8 mouse cellular contexts compared by ENCODE assay signal in the genomic region with DNA sequence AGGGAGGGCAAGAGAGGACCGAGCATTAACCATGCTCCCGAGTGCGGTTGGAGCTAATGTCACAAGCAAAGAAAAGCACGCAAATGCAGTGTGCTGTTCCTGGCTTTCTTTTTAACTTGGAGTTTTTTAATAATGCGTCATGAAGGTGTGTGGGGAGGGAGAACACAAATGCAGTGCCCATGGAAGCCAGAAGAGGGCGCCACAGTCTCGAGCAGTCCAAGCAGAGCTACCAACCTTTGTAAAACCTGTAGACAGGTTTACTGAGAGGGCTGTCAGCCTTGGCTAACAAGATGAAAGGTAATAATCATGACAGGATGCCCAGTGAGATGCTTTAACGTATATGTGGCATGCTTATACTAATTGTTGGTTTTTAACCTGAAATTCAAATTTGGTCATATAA. TPM values are rescaled to one million over a fixed set of nuclear protein-coding genes. Genes with fewer than 3 reads are reported as not detected.
DNase-seq lines count a peak whose midpoint lies in the region; ATAC-seq lines count a peak whose summit lies in the region.

No protein-coding gene starts in this region.

- no peak for ATAC-seq in intestine, embryonic 14.5 days (replicated peaks; ENCODE audit: low FRiP score, low TSS enrichment, low read depth)
- ATAC-seq in intestine, embryonic 16.5 days, result no peak
- ATAC-seq in kidney, embryonic 15.5 days (replicated peaks; ENCODE audit: low FRiP score), result no peak
- ATAC-seq in stomach, embryonic 16.5 days (ENCODE audit: insufficient read depth, low FRiP score), result no peak

- WGBS in intestine, embryonic 14.5 days, result 19% methylated on average over 8 of the region's 8 CpGs
- WGBS in intestine, embryonic 16.5 days, result 11% methylated on average over 8 of the region's 8 CpGs
- 9% methylated on average over 8 of the region's 8 CpGs for WGBS in kidney, embryonic 15.5 days
- 12% methylated on average over 8 of the region's 8 CpGs for WGBS in stomach, embryonic 16.5 days

- no peak overlapping the region for H3K4me3 ChIP-seq in intestine, embryonic 14.5 days (ENCODE audit: low read depth, low read length)
- H3K4me3 ChIP-seq in intestine, embryonic 16.5 days (ENCODE audit: low read length), result no peak overlapping the region
- H3K4me3 ChIP-seq in kidney, embryonic 15.5 days (replicated peaks), result peak overlapping the region; percentile 18
- H3K4me3 ChIP-seq in stomach, embryonic 16.5 days (replicated peaks; ENCODE audit: low read length), result no peak overlapping the region

- peaks cover 4% of the 10 kb centered on the region for H3K4me1 ChIP-seq in intestine, embryonic 14.5 days (replicated peaks; ENCODE audit: control insufficient read depth, insufficient read depth, low read length)
- peaks cover 19% of the 10 kb centered on the region for H3K4me1 ChIP-seq in intestine, embryonic 16.5 days (ENCODE audit: control insufficient read depth, insufficient read depth, low read length)
- peaks cover 51% of the 10 kb centered on the region for H3K4me1 ChIP-seq in kidney, embryonic 15.5 days
- 0 out of 2 replicates have a peak, but pooled peaks cover 6% of the 10 kb centered on the region for H3K4me1 ChIP-seq in stomach, embryonic 16.5 days (ENCODE audit: control insufficient read depth, insufficient read depth, low read length)

- no peaks in the 10 kb centered on the region for H3K36me3 ChIP-seq in intestine, embryonic 14.5 days (ENCODE audit: control insufficient read depth, insufficient read depth, low read length)
- no peaks in the 10 kb centered on the region for H3K36me3 ChIP-seq in intestine, embryonic 16.5 days (ENCODE audit: control insufficient read depth, insufficient read depth, low read length)
- H3K36me3 ChIP-seq in kidney, embryonic 15.5 days, result no peaks in the 10 kb centered on the region
- no peaks in the 10 kb centered on the region for H3K36me3 ChIP-seq in stomach, embryonic 16.5 days (ENCODE audit: control insufficient read depth, insufficient read depth, low read length)

- H3K9ac ChIP-seq in intestine, embryonic 14.5 days (ENCODE audit: low read length), result no peak overlapping the region
- H3K9ac ChIP-seq in intestine, embryonic 16.5 days (ENCODE audit: low read depth, low read length), result no peak overlapping the region
- H3K9ac ChIP-seq in kidney, embryonic 15.5 days, result no peak overlapping the region
- H3K9ac ChIP-seq in stomach, embryonic 16.5 days (ENCODE audit: low read length), result no peak overlapping the region

- no peak overlapping the region for H3K27ac ChIP-seq in intestine, embryonic 14.5 days (ENCODE audit: low read depth)
- H3K27ac ChIP-seq in intestine, embryonic 16.5 days (ENCODE audit: low read length), result no peak overlapping the region
- 0 out of 2 replicates have a peak overlapping the region, but pooled peaks have one; percentile 51 for H3K27ac ChIP-seq in kidney, embryonic 15.5 days
- no peak overlapping the region for H3K27ac ChIP-seq in stomach, embryonic 16.5 days (ENCODE audit: low read length)

- peak overlapping the region; percentile 79; the same call in 1 of the 2 replicates for H3K4me2 ChIP-seq in intestine, embryonic 14.5 days (ENCODE audit: low read length)
- no peak overlapping the region for H3K4me2 ChIP-seq in intestine, embryonic 16.5 days (ENCODE audit: low read depth, low read length)
- peak overlapping the region; percentile 90 for H3K4me2 ChIP-seq in kidney, embryonic 15.5 days
- peak overlapping the region; percentile 26; the same call in 1 of the 2 replicates for H3K4me2 ChIP-seq in stomach, embryonic 16.5 days (ENCODE audit: low read depth, low read length)

- H3K9me3 ChIP-seq in intestine, embryonic 14.5 days (ENCODE audit: control insufficient read depth, low read length), result no peaks in the 10 kb centered on the region
- no peaks in the 10 kb centered on the region for H3K9me3 ChIP-seq in intestine, embryonic 16.5 days (ENCODE audit: control insufficient read depth, low read length)
- H3K9me3 ChIP-seq in kidney, embryonic 15.5 days (replicated peaks), result no peaks in the 10 kb centered on the region
- H3K9me3 ChIP-seq in stomach, embryonic 16.5 days (replicated peaks; ENCODE audit: control insufficient read depth, low read length), result no peaks in the 10 kb centered on the region

- peak; percentile 84 for DNase-seq in intestine, embryonic 14.5 days (ENCODE audit: low spot score)
- peak; percentile 88 to 93 for DNase-seq in cerebellum, postnatal 14 days
- peak; percentile 68 for DNase-seq in gastrocnemius, adult 18-20 months (ENCODE audit: low spot score)
- DNase-seq in liver, result peak; percentile 68
- peak; percentile 65 to 77 for DNase-seq in natural killer cell, adult 2 months (ENCODE audit: low spot score in 2 of 2)

- H3K27me3 ChIP-seq in intestine, embryonic 14.5 days (replicated peaks; ENCODE audit: control insufficient read depth, insufficient read depth, low read length), result no peaks in the 10 kb centered on the region
- H3K27me3 ChIP-seq in intestine, embryonic 16.5 days (replicated peaks; ENCODE audit: control insufficient read depth, insufficient read depth, low read length), result no peaks in the 10 kb centered on the region
- no peaks in the 10 kb centered on the region for H3K27me3 ChIP-seq in kidney, embryonic 15.5 days
- H3K27me3 ChIP-seq in stomach, embryonic 16.5 days (ENCODE audit: control insufficient read depth, insufficient read depth, low read length), result no peaks in the 10 kb centered on the region

RNA-seq across cellular contexts. Expression of a gene that starts 6.6 kb away (rescaled TPM):
- 0.32 TPM in 1 of 2 replicates, not detected in the other for polyA plus RNA-seq in intestine, embryonic 14.5 days (2014; fragmentation: Nextera tagmentation; extraction: Ambion mirVana)
- 0.16 and 0.20 TPM in 2 replicates for polyA plus RNA-seq in intestine, embryonic 16.5 days (2015; fragmentation: Nextera tagmentation; extraction: Ambion mirVana)
- not detected for total RNA-seq in gastrocnemius, adult 18-20 months (2021)
- polyA plus RNA-seq in kidney, embryonic 15.5 days (2015; fragmentation: Nextera tagmentation; extraction: Ambion mirVana), result 0.36 and 0.40 TPM in 2 replicates
- polyA plus RNA-seq in stomach, embryonic 16.5 days (2015; fragmentation: Nextera tagmentation; extraction: Ambion mirVana), result 0.37 and 0.46 TPM in 2 replicates

RNA-seq across cellular contexts. Expression of a gene that starts 36.4 kb away (rescaled TPM):
- polyA plus RNA-seq in intestine, embryonic 14.5 days (2014; fragmentation: Nextera tagmentation; extraction: Ambion mirVana), result 14.2 and 17.3 TPM in 2 replicates
- polyA plus RNA-seq in intestine, embryonic 16.5 days (2015; fragmentation: Nextera tagmentation; extraction: Ambion mirVana), result 9.7 and 11.7 TPM in 2 replicates
- total RNA-seq in gastrocnemius, adult 18-20 months (2021), result under 1 TPM; 0.64 to 0.81 TPM
- polyA plus RNA-seq in kidney, embryonic 15.5 days (2015; fragmentation: Nextera tagmentation; extraction: Ambion mirVana), result 15.6 and 16.2 TPM in 2 replicates
- 16.2 and 17.6 TPM in 2 replicates for polyA plus RNA-seq in stomach, embryonic 16.5 days (2015; fragmentation: Nextera tagmentation; extraction: Ambion mirVana)

RNA-seq across cellular contexts. Expression of a gene that starts 36.5 kb away (rescaled TPM):
- polyA plus RNA-seq in intestine, embryonic 14.5 days (2014; fragmentation: Nextera tagmentation; extraction: Ambion mirVana), result 8.0 and 9.5 TPM in 2 replicates
- 4.6 and 5.3 TPM in 2 replicates for polyA plus RNA-seq in intestine, embryonic 16.5 days (2015; fragmentation: Nextera tagmentation; extraction: Ambion mirVana)
- total RNA-seq in gastrocnemius, adult 18-20 months (2021), result 1 to 10 TPM; 2.9 to 3.9 TPM
- 13.9 and 14.4 TPM in 2 replicates for polyA plus RNA-seq in kidney, embryonic 15.5 days (2015; fragmentation: Nextera tagmentation; extraction: Ambion mirVana)
- 8.0 and 9.7 TPM in 2 replicates for polyA plus RNA-seq in stomach, embryonic 16.5 days (2015; fragmentation: Nextera tagmentation; extraction: Ambion mirVana)
